Mouse (Mus musculus) thymus, postnatal 4 days (tissue): ENCODE measurements around the gene Olfr140.

Source experiments
- DNase-seq: peaks from one replicate; pipeline ENCODE4 v3.0.0; 2021

Olfr140 gene

DNA sequence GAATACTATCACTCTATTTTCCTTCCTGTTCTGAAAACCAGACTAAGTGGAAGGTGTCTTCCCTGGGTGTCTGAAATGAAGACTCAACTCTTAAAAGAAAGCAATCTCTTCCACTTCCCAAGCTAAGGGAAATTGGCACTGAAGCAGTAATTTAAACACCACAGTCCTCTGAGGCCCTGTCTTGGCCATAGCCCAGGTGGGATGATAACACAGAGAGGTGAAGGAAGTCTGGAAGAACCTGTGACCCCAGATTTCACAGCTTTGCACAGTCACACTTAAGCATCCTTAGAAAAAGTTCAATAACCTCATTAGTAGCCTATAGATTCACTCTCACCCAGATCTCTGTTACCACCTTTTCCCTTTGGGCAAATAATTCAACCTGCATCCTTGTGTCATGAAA lies at the start of gene Olfr140:
Gene Olfr140 (minus strand): TSS at position 101 of the 400 bp plus-strand sequence.
- no peak for DNase-seq

DNA sequence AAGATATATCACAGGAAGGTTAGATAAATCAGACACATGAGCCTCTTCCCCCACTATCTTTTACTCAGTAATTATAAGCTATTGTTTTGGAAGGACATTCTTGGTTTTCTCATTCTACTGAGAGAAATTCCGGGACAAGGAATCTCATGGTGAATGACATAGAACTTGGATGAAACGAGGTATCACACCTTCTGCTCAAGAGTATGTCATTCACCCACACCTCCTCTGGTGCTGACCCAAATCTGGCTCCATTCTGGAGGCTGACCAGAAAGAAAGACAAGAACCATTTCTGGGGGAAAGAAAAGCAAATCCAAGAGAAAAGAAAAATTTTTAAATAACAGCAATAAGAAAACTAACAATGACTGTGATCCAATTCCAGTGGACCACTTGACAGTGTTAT lies 6.7 kb upstream of the Olfr140 start:
- DNase-seq: no peak

DNA sequence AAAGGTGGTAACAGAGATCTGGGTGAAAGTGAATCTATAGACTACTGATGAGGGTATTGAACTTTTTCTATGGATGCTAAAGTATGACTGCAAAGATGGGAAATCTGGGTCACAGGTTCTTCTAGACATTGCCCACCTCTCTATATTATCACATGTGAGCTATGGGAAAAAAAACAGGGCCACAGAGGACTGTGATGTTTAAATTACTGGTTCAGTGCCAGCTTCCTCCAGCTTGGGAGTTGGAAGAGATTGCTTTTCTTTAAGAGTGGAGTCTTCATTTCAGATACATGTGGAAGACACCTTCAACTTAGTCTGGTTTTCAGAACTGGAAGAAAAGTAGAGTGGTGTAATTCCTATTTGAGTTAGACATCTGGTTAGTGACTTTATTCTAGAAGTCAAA lies 28.4 kb downstream of the Olfr140 start, which contains the start of gene Olfr1265:
Gene Olfr1265 (plus strand): TSS at position 301 of the 400 bp plus-strand sequence.
- DNase-seq: no peak

DNA sequence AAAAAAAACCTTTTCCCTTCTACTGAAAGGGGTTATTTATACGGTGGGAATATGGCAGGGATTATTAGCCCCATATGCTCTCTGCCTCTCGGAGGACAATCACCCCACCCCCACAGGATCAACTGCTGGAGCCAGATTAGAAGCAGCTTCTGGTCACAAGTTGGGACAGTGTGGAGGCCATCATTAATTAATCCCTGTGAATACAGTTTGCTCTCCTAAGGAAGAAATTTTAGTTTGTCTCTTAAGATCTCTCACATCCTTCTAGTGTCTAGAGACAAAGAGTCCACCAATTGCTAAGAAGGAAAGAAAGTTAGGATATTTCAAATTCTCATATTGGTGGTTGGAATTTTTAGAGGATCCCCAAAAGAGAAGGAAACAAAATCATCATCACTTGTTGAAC lies 37.9 kb downstream of the Olfr140 start, which contains the start of gene Olfr1264:
Gene Olfr1264 (minus strand): TSS at position 101 of the 400 bp plus-strand sequence.
- DNase-seq: no peak

DNA sequence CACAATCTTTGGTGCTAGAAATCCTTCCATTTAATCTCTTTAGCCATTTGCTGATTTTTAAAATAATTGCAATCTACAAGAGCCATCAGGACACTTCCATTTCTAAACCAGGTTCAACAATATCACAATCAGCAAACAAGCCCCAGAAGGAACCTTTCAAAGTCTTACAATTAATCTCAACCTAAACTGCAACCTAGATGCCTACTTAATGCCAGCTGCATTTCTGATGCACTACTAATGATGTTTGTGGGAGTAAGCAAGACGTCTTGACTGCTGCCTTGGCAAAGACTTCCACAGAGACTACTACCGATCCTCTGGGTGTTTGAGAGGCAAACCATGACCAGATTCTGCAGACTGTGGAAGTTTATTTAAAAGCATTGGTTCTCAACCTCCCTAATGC lies 51.6 kb downstream of the Olfr140 start, which contains the start of gene Olfr1263:
Gene Olfr1263 (plus strand): TSS at position 301 of the 400 bp plus-strand sequence.
- no peak for DNase-seq

DNA sequence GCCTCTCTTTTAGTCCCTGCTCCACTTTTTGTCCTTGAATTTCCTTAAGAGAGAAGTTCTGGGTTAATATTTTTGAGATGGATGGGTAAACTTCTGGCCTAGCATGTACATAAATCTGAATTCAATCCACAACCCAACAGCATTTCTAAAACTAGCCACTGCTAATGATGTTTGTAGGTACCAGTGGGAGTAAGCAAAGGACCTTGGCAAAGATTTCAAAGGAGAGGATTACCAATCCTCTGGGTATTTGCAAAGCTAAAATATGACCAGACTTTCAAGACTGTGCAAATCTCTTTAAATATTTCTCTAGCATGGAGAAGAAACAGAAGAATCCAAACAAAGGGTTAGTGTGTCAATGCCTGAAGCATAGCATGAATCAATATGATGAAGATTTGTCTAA lies 63.5 kb downstream of the Olfr140 start, which contains the start of gene Olfr1262:
Gene Olfr1262 (plus strand): TSS at position 301 of the 400 bp plus-strand sequence.
- DNase-seq: no peak
